ENCODE assay signal across 11 mouse cellular contexts in the genomic region with DNA sequence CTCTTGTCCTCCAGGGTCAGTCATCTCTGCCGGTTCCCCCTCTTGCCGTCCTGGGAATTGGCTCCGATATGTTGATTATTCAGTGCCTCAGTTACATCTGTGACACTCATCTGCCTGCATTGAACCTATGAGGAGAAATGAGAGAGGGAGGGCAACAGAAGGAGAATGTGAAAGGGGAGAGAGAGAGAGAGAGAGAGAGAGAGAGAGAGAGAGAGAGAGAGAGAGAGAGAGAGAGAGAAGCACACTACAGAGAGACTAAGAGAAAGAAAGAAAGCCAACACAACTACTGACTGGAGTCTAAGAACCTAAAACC.
A peak's percentile ranks its signal among the peaks of the same experiment; 100 is the strongest.
DNase-seq lines count a peak whose midpoint lies in the region; ATAC-seq and TF ChIP-seq lines count a peak whose summit lies in the region.
"Had no signal": no experiment of that assay in that cellular context is flagged by ENCODE, and none has a peak within 500 bp of the region (broad histone marks: within the 10 kb centered on the region; RNA-seq: fewer than 3 reads in every experiment).

No protein-coding gene starts in this region.

- no peaks in the 10 kb centered on the region for H3K36me3 ChIP-seq in forebrain, postnatal 0 days (ENCODE audit: insufficient read depth)
- no peaks in the 10 kb centered on the region for H3K36me3 ChIP-seq in midbrain, embryonic 12.5 days
- no peaks in the 10 kb centered on the region for H3K36me3 ChIP-seq in thymus, adult 2 months (ENCODE audit: control insufficient read depth, insufficient read depth, low read length)

- no peak for TF ChIP-seq CTCF in brain, embryonic 14.5 days (IDR thresholded peaks at IDR 0.05; ENCODE audit: borderline replicate concordance, extremely low read depth, insufficient read depth, insufficient read length)
- TF ChIP-seq CTCF in forebrain, postnatal 0 days (IDR thresholded peaks at IDR 0.05; ENCODE audit: low read depth), result no peak
- no peak for TF ChIP-seq CTCF in thymus, adult 2 months (IDR thresholded peaks at IDR 0.05; ENCODE audit: borderline replicate concordance, control insufficient read depth, extremely low read depth, insufficient read depth, low read length, poor library complexity)

- no peaks in the 10 kb centered on the region for H3K9me3 ChIP-seq in forebrain, postnatal 0 days (ENCODE audit: low read length)
- H3K9me3 ChIP-seq in midbrain, embryonic 12.5 days, result no peaks in the 10 kb centered on the region

- DNase-seq in Muller cell, postnatal 12 days (ENCODE audit: inconsistent ontology term), result peak; percentile 67
- DNase-seq in brain, embryonic 14.5 days (ENCODE audit: low read depth), result peak; percentile 74
- no peak for DNase-seq in forebrain, postnatal 0 days
- no peak for DNase-seq in thymus, adult 2 months
- no peak for DNase-seq in right cerebral cortex, postnatal 4 days
- DNase-seq: kidney, adult 8-10 months; lung, postnatal 10 days; spleen, adult 18-20 months had no signal

- no peak for ATAC-seq in forebrain, postnatal 0 days
- ATAC-seq in midbrain, embryonic 12.5 days (ENCODE audit: low FRiP score, low read depth), result no peak
- ATAC-seq in erythroid progenitor cell, adult 5-6 weeks (replicated peaks; ENCODE audit: low FRiP score, poor library complexity, severe bottlenecking), result no peak
- ATAC-seq: activated CD4-positive, CD25-positive, alpha-beta regulatory T cell, adult 4 months had no signal

- WGBS in forebrain, postnatal 0 days, result 15% methylated on average over 3 of the region's 3 CpGs
- WGBS in midbrain, embryonic 12.5 days, result 5% methylated on average over 3 of the region's 3 CpGs
- 86% methylated on average over 3 of the region's 3 CpGs for WGBS in thymus, adult 2 months

- TF ChIP-seq POLR2A in brain, embryonic 14.5 days (IDR thresholded peaks at IDR 0.05; ENCODE audit: borderline replicate concordance, extremely low read depth, insufficient read depth, insufficient read length, poor library complexity, severe bottlenecking), result no peak
- no peak for TF ChIP-seq POLR2A in thymus, adult 2 months (IDR thresholded peaks at IDR 0.05; ENCODE audit: control insufficient read depth, extremely low read depth, insufficient read depth, low read length, poor library complexity)

- peak overlapping the region; percentile 62; the same call in 1 of the 2 replicates for H3K27ac ChIP-seq in forebrain, postnatal 0 days (ENCODE audit: low read depth, low read length)
- peak overlapping the region; percentile 97 for H3K27ac ChIP-seq in midbrain, embryonic 12.5 days (replicated peaks)
- no peak overlapping the region for H3K27ac ChIP-seq in thymus, adult 2 months (ENCODE audit: control insufficient read depth, insufficient read depth, low read length)

- peak overlapping the region; percentile 49 for H3K4me3 ChIP-seq in forebrain, postnatal 0 days (ENCODE audit: low read depth, low read length)
- peak overlapping the region; percentile 61 for H3K4me3 ChIP-seq in midbrain, embryonic 12.5 days
- H3K4me3 ChIP-seq in thymus, adult 2 months (ENCODE audit: control insufficient read depth, insufficient read depth, low read length), result no peak overlapping the region

- peak overlapping the region; percentile 63 for H3K4me2 ChIP-seq in forebrain, postnatal 0 days (ENCODE audit: low read depth)
- peak overlapping the region; percentile 46 for H3K4me2 ChIP-seq in midbrain, embryonic 12.5 days (replicated peaks)

- H3K27me3 ChIP-seq in forebrain, postnatal 0 days (ENCODE audit: insufficient read depth, low read length), result peaks cover 4% of the 10 kb centered on the region; the same call in 1 of the 2 replicates
- H3K27me3 ChIP-seq in midbrain, embryonic 12.5 days, result peaks cover 17% of the 10 kb centered on the region
- H3K27me3 ChIP-seq in thymus, adult 2 months (ENCODE audit: control insufficient read depth, insufficient read depth, low read length), result no peaks in the 10 kb centered on the region

- H3K9ac ChIP-seq in forebrain, postnatal 0 days, result peak overlapping the region; percentile 49
- peak overlapping the region; percentile 83 for H3K9ac ChIP-seq in midbrain, embryonic 12.5 days (replicated peaks)

- H3K4me1 ChIP-seq in forebrain, postnatal 0 days (ENCODE audit: insufficient read depth), result no peaks in the 10 kb centered on the region
- H3K4me1 ChIP-seq in midbrain, embryonic 12.5 days, result peaks cover 27% of the 10 kb centered on the region
- H3K4me1 ChIP-seq in thymus, adult 2 months (replicated peaks; ENCODE audit: control insufficient read depth, insufficient read depth, low read length), result no peaks in the 10 kb centered on the region

Comparison
In these comparisons a context has a peak if more than half of its experiments do, and no peak if none do; other contexts are left out.
1. DNase-seq: peak in Muller cell, postnatal 12 days (single experiment) and brain, embryonic 14.5 days (single experiment); none in forebrain, postnatal 0 days (single experiment), thymus, adult 2 months (single experiment) and right cerebral cortex, postnatal 4 days (single experiment).